Mouse (Mus musculus): ENCODE results near the gene Marc2. TPM values are rescaled to one million over a fixed set of nuclear protein-coding genes. Genes with fewer than 3 reads are reported as not detected.

The Marc2 gene
- polyA plus RNA-seq, 1 experiment from 2014 or later: 327 TPM

DNA sequence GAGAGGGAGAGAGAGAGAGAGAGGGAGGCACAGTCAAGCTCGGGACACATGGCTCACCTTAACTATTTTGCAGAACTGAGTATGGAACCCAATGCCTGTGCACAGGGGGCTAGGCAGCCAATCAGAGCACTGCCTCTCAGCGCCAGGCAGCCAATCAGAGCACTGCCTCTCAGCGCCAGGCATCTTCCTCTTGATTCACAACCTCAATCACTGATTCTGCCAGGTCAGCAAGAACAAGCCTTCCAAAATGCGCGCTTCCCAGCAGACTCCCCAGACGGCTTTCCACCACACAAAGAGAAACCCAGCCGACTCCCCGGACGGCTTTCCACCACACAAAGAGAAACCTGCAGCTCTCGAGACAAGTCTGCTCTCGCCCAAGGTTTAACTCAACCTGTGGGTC, 23.6 kb downstream of the Marc2 start:
- no peak overlapping the region for H3K27ac ChIP-seq
- no peak for ATAC-seq (replicated peaks; ENCODE audit: low FRiP score, low read depth)
- DNase-seq (ENCODE audit: low spot score): no peak
- no peak overlapping the region for H3K4me3 ChIP-seq (replicated peaks; ENCODE audit: low read depth, low read length)
- no peaks in the 10 kb centered on the region for H3K9me3 ChIP-seq (replicated peaks; ENCODE audit: low read length)
- 25% methylated on average over 11 of the region's 11 CpGs for WGBS
- no peak overlapping the region for H3K9ac ChIP-seq (ENCODE audit: low read depth, low read length)
- H3K4me1 ChIP-seq (replicated peaks; ENCODE audit: insufficient read depth, low read length): 0 out of 2 replicates have a peak, but pooled peaks cover 3% of the 10 kb centered on the region
- H3K27me3 ChIP-seq (ENCODE audit: insufficient read depth, low read length): no peaks in the 10 kb centered on the region
- H3K4me2 ChIP-seq (ENCODE audit: low read length): no peak overlapping the region
- peaks cover 23% of the 10 kb centered on the region; the same call in 1 of the 2 replicates for H3K36me3 ChIP-seq (ENCODE audit: insufficient read depth, low read length)
- no peak for TF ChIP-seq CTCF (IDR thresholded peaks at IDR 0.05; ENCODE audit: low read depth)

DNA sequence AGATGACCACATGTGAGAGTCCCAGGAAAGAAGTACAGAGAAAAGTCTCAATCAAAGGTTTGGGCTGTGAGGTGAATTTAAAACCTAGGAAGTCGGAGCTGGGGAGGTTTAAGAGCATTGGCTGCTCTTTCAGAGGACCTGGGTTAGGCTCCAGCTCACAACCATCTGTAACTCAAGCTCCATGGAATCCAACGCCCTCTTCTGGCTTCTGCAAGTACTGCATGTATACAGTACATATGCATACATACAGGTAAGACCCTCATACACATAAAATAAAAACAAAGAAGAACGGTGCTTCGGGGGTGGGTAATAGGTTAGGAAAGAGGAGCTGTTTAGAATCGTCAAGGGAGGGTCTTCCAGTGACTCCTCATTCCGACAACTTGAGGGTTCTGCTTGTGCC, 28.5 kb downstream of the Marc2 start:
- H3K36me3 ChIP-seq (ENCODE audit: insufficient read depth, low read length): peaks cover 32% of the 10 kb centered on the region; the same call in 1 of the 2 replicates
- H3K4me1 ChIP-seq (replicated peaks; ENCODE audit: insufficient read depth, low read length): no peaks in the 10 kb centered on the region
- no peaks in the 10 kb centered on the region for H3K27me3 ChIP-seq (ENCODE audit: insufficient read depth, low read length)
- no peak for DNase-seq (ENCODE audit: low spot score)
- no peak for ATAC-seq (replicated peaks; ENCODE audit: low FRiP score, low read depth)
- H3K9me3 ChIP-seq (replicated peaks; ENCODE audit: low read length): no peaks in the 10 kb centered on the region
- no peak overlapping the region for H3K4me2 ChIP-seq (ENCODE audit: low read length)
- no peak overlapping the region for H3K9ac ChIP-seq (ENCODE audit: low read depth, low read length)
- H3K27ac ChIP-seq: no peak overlapping the region
- 82% methylated on average over 6 of the region's 6 CpGs for WGBS
- peak; percentile 38; the same call in 1 of the 2 replicates for TF ChIP-seq CTCF (IDR thresholded peaks at IDR 0.05; ENCODE audit: low read depth)
- H3K4me3 ChIP-seq (replicated peaks; ENCODE audit: low read depth, low read length): no peak overlapping the region

DNA sequence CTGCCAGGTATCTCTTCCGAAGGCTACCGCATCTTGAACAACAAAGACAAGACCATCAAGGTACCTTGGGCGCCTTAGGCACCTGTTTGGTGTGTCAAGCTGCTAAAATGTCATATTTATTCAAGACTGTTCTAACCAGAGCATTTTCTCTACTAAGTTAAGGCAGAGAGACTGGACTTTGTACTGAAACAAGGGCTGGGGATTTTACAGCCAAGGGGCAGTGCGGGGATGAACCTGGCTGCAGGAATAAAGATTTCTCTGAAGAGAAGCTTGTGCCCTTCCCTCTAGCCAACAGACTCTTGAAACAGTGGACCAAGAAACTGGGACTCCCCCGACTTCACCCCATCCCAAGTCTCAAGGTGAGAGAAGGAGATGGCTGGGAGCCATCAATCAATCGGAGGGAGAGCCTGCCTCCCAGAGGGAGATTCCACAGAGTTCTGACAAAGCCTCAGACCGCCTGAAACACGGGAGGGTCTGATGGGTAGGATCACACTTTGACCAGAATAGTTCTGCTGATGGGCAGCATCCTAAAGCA, 34.5 kb downstream of the Marc2 start:
- ATAC-seq (replicated peaks; ENCODE audit: low FRiP score, low read depth): no peak
- DNase-seq (ENCODE audit: low spot score): no peak
- Histone ChIP-seq H3K36me3 (ENCODE audit: insufficient read depth, low read length) (peaks cover 8% of the 10 kb centered on the region; the same call in 1 of the 2 replicates), H3K27me3 (ENCODE audit: insufficient read depth, low read length) (no peaks in the 10 kb centered on the region), H3K4me2 (ENCODE audit: low read length) (no peak overlapping the region), H3K4me3 (replicated peaks; ENCODE audit: low read depth, low read length) (no peak overlapping the region), H3K27ac (no peak overlapping the region), H3K4me1 (replicated peaks; ENCODE audit: insufficient read depth, low read length) (peaks cover 11% of the 10 kb centered on the region), H3K9me3 (replicated peaks; ENCODE audit: low read length) (no peaks in the 10 kb centered on the region), H3K9ac (ENCODE audit: low read depth, low read length) (no peak overlapping the region)
- 73% methylated on average over 8 of the region's 8 CpGs for WGBS
- no peak for TF ChIP-seq CTCF (IDR thresholded peaks at IDR 0.05; ENCODE audit: low read depth)

DNA sequence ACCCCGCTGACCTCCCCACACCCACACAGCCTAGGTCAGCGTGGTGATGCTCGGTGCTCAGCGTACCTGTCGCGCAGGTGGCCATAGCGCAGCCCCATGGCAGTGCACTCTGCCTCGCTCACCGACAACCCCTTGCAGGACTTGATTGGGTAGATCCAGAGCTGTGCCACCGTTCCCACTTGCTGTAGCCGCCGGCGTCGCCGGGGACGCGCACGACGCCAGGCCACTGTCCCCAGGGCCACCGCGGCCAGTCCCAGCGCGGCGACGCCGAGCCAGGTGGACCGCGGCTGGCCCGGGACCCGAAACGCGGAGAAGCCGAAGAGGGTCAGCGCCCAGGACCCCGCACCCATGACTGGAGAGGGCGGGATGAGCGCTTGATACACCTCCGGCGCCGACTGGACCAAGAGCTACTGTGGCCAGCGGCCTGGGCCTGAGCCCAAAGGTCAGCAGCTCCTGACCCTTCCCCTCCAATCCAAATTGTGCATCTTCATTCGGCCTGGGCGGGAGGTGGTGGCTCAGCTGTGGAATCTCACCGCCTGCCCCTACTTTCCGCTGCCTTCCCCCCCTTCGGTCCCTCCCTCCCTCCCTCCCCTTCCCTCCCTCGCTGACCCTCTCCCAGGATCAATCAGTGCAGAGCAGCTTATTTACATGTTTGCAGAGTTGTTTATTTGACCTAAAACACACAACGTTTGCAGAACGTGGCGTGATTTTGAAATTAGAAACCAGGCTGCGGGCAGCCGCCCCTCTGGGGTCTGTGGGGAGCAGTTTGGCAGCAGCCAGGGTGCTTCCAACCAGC, 35.3 kb downstream of the Marc2 start, which contains the start of gene Marc1:
Marc1 (minus strand) TSS at position 534 of the 796 bp plus-strand sequence.
- no peak for TF ChIP-seq CTCF (IDR thresholded peaks at IDR 0.05; ENCODE audit: low read depth)
- Histone ChIP-seq H3K27me3 (ENCODE audit: insufficient read depth, low read length) (no peaks in the 10 kb centered on the region), H3K4me2 (ENCODE audit: low read length) (peak within 1 kb of the TSS; percentile 62), H3K4me1 (replicated peaks; ENCODE audit: insufficient read depth, low read length) (peaks cover 11% of the 10 kb centered on the region), H3K9me3 (replicated peaks; ENCODE audit: low read length) (no peaks in the 10 kb centered on the region), H3K36me3 (ENCODE audit: insufficient read depth, low read length) (peaks cover 8% of the 10 kb centered on the region; the same call in 1 of the 2 replicates), H3K9ac (ENCODE audit: low read depth, low read length) (peak within 1 kb of the TSS; percentile 35; the same call in 1 of the 2 replicates), H3K27ac (no peak within 1 kb of the TSS), H3K4me3 (replicated peaks; ENCODE audit: low read depth, low read length) (peak within 1 kb of the TSS; percentile 28)
- no peak for DNase-seq (ENCODE audit: low spot score)
- ATAC-seq (replicated peaks; ENCODE audit: low FRiP score, low read depth): peak; percentile 57
- WGBS: 6% methylated on average over 51 of the region's 52 CpGs

DNA sequence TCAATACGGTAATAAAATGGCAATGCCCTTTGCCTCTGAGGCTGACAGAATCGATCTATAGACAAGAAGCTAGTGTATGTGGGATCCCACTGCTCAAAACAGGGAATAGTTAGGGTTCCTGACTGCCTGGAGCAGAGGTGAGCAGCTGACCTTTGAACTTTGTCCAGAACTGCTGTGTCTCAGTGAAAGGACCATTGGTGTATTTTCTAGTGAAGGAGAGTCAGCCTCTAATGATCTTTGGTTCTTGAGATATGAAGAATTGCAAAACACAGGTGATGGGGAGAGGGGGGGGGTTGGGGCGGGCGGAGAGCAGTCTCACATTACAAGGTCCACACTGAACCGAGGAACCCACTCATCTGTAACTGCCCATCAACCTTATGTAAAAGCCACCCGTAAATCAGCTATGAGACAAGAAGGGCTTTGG, 36.7 kb downstream of the Marc2 start:
- peaks cover 11% of the 10 kb centered on the region for H3K4me1 ChIP-seq (replicated peaks; ENCODE audit: insufficient read depth, low read length)
- WGBS: 34% methylated on average over 6 of the region's 6 CpGs
- no peak overlapping the region for H3K4me2 ChIP-seq (ENCODE audit: low read length)
- ATAC-seq (replicated peaks; ENCODE audit: low FRiP score, low read depth): no peak
- H3K27ac ChIP-seq: no peak overlapping the region
- no peak overlapping the region for H3K9ac ChIP-seq (ENCODE audit: low read depth, low read length)
- H3K27me3 ChIP-seq (ENCODE audit: insufficient read depth, low read length): no peaks in the 10 kb centered on the region
- TF ChIP-seq CTCF (IDR thresholded peaks at IDR 0.05; ENCODE audit: low read depth): no peak
- H3K9me3 ChIP-seq (replicated peaks; ENCODE audit: low read length): no peaks in the 10 kb centered on the region
- DNase-seq (ENCODE audit: low spot score): no peak
- peaks cover 8% of the 10 kb centered on the region; the same call in 1 of the 2 replicates for H3K36me3 ChIP-seq (ENCODE audit: insufficient read depth, low read length)
- no peak overlapping the region for H3K4me3 ChIP-seq (replicated peaks; ENCODE audit: low read depth, low read length)

DNA sequence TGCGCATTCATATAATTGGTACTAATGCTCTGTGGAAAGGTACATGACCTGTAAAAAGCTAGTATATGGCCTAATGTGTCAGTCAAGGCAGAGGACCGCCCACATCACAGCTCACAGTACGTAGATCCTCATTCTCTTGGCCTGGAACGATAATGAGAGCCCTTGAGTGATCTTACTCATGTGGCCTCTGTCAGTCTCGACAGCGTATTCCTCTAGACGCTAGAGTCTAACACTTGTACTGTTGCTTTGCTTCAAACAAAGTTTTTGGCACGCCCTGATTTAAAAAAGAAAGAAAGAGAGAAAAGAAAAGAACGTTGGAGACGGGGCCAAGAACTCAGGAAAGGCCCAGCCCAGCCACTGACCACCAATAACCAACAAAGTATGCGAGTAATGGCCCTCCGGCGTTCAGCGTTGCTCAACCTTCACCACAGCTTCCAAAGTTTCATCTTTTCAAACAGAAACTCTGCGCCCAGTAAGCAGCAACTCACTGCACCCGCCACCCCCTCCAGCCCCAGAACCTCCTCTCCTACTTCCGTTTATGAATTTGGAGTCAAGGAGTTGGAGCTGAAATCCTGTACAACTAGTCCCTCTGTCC, 37.7 kb downstream of the Marc2 start:
- DNase-seq (ENCODE audit: low spot score) (no peak), ATAC-seq (replicated peaks; ENCODE audit: low FRiP score, low read depth) (no peak)
- Histone ChIP-seq H3K4me2 (ENCODE audit: low read length) (no peak overlapping the region), H3K4me1 (replicated peaks; ENCODE audit: insufficient read depth, low read length) (peaks cover 11% of the 10 kb centered on the region), H3K36me3 (ENCODE audit: insufficient read depth, low read length) (peaks cover 6% of the 10 kb centered on the region; the same call in 1 of the 2 replicates), H3K27me3 (ENCODE audit: insufficient read depth, low read length) (no peaks in the 10 kb centered on the region), H3K4me3 (replicated peaks; ENCODE audit: low read depth, low read length) (no peak overlapping the region), H3K9me3 (replicated peaks; ENCODE audit: low read length) (no peaks in the 10 kb centered on the region), H3K27ac (no peak overlapping the region), H3K9ac (ENCODE audit: low read depth, low read length) (no peak overlapping the region)
- WGBS: 88% methylated on average over 17 of the region's 17 CpGs
- no peak for TF ChIP-seq CTCF (IDR thresholded peaks at IDR 0.05; ENCODE audit: low read depth)
